Mouse (Mus musculus) kidney, postnatal 36 days (tissue): ENCODE measurements at regions not wholly inside any gene's neighbourhood (a gene's known extent, or its start where the extent isn't known, plus 50 kb on each side); places are given as distances from the start of the nearest gene placed in this dataset.
A peak's percentile ranks its signal among the peaks of the same experiment; 100 is the strongest.

Experiments used
- DNase-seq, 2 experiments: peaks; one replicate each; pipeline ENCODE4 v3.0.0; 2021 to 2022; ENCODE audit warnings: mixed read lengths in 2 of 2

GRCm38 (mm10) chr12:51118021-51118694 is 229.7 kb upstream of the G2e3 start:
- DNase-seq: peak; percentile 54 to 80

- peak; percentile 34 for DNase-seq
Observed at GRCm38 (mm10) chr12:51117436-51118020, 230.3 kb upstream of the G2e3 start.

GRCm38 (mm10) chr12:51111811-51112210 is 236.1 kb upstream of the G2e3 start:
- no peak for DNase-seq

- DNase-seq: no peak
Observed at GRCm38 (mm10) chr12:51108044-51108443, 239.8 kb upstream of the G2e3 start.

GRCm38 (mm10) chr12:51103541-51104042 is 244.3 kb upstream of the G2e3 start:
- no peak for DNase-seq

GRCm38 (mm10) chr12:51101636-51102035 is 246.2 kb upstream of the G2e3 start:
- DNase-seq: no peak

- no peak for DNase-seq
Observed at GRCm38 (mm10) chr12:51100868-51101267, 247.0 kb upstream of the G2e3 start.

GRCm38 (mm10) chr12:51095974-51096373 is 251.9 kb upstream of the G2e3 start:
- DNase-seq: no peak

- DNase-seq: no peak
Observed at GRCm38 (mm10) chr12:51089324-51089723, 258.5 kb upstream of the G2e3 start.

- DNase-seq: no peak
Observed at GRCm38 (mm10) chr12:51081809-51082208, 266.1 kb upstream of the G2e3 start.

- DNase-seq: no peak
Observed at GRCm38 (mm10) chr12:51073503-51073902, 274.4 kb upstream of the G2e3 start.

- no peak for DNase-seq
Observed at GRCm38 (mm10) chr12:51060931-51061330, 286.9 kb upstream of the G2e3 start.

GRCm38 (mm10) chr12:51058569-51058968 is 289.3 kb upstream of the G2e3 start:
- DNase-seq: peak in 1 of 2 experiments; percentile 6

GRCm38 (mm10) chr12:51058104-51058503 is 289.8 kb upstream of the G2e3 start:
- no peak for DNase-seq

- DNase-seq: no peak
Observed at GRCm38 (mm10) chr12:51047116-51047515, 300.7 kb upstream of the G2e3 start.

- DNase-seq: peak; percentile 6 to 16
Observed at GRCm38 (mm10) chr12:51045437-51045836, 302.4 kb upstream of the G2e3 start.

GRCm38 (mm10) chr12:51045020-51045419 is 302.8 kb upstream of the G2e3 start:
- peak; percentile 5 to 17 for DNase-seq

- DNase-seq: no peak
Observed at GRCm38 (mm10) chr12:51032193-51032592, 315.7 kb upstream of the G2e3 start.

- no peak for DNase-seq
Observed at GRCm38 (mm10) chr12:51028601-51029174, 319.2 kb upstream of the G2e3 start.

- DNase-seq: no peak
Observed at GRCm38 (mm10) chr12:51026046-51026445, 321.8 kb upstream of the G2e3 start.

- DNase-seq: no peak
Observed at GRCm38 (mm10) chr12:51025531-51025930, 322.3 kb upstream of the G2e3 start.

GRCm38 (mm10) chr12:51024057-51024743 is 323.7 kb upstream of the G2e3 start:
- no peak for DNase-seq

- DNase-seq: no peak
Observed at GRCm38 (mm10) chr12:51018185-51018584, 329.7 kb upstream of the G2e3 start.

GRCm38 (mm10) chr12:51016081-51016480 is 331.8 kb upstream of the G2e3 start:
- DNase-seq: no peak
